Mouse (Mus musculus) embryonic facial prominence, embryonic 14.5 days (tissue): Measurements from ENCODE around the gene Tmed1. TPM values are rescaled to one million over a fixed set of nuclear protein-coding genes. Genes with fewer than 3 reads are reported as not detected.
"Not testable (repeated sequence)": the region's sequence is repeated elsewhere in the genome, so short reads cannot be mapped to it uniquely, and the experiment has no call there.

Experiments
- ATAC-seq: fragments of 200-750 bp; cut with Nextera tagmentation; 2 replicates; pipeline ENCODE4 v1.8.0; 2017; ENCODE audit warnings: low read depth, moderate number of reproducible peaks, moderate TSS enrichment
- DNase-seq: peaks from one replicate; pipeline ENCODE4 v3.0.0-alpha.2; 2015; ENCODE audit warnings: low spot score
- H3K27ac ChIP-seq: fragments of 300-500 bp; sonication (generic); replicated peaks from 2 replicates; pipeline ENCODE4 v1.5.1; 2014; ENCODE audit warnings: low read depth, mild to moderate bottlenecking, low read length, moderate library complexity
- H3K27me3 ChIP-seq: fragments of 300-500 bp; sonication (generic); replicated peaks from 2 replicates; pipeline ENCODE4 v1.6.1; 2014; ENCODE audit warnings: low read length; ENCODE audit not compliant: control insufficient read depth, insufficient read depth
- H3K36me3 ChIP-seq: fragments of 300-500 bp; sonication (generic); 2 replicates; pipeline ENCODE4 v1.6.1; 2014; ENCODE audit warnings: low read length, mixed read lengths; ENCODE audit not compliant: control insufficient read depth, insufficient read depth
- H3K4me1 ChIP-seq: fragments of 300-500 bp; sonication (generic); 2 replicates; pipeline ENCODE4 v1.6.1; 2014; ENCODE audit warnings: antibody characterized with exemption, low read length; ENCODE audit not compliant: control insufficient read depth, insufficient read depth
- H3K4me2 ChIP-seq: fragments of 300-500 bp; sonication (generic); 2 replicates; pipeline ENCODE4 v1.6.1; 2014; ENCODE audit warnings: low read depth, mild to moderate bottlenecking, low read length, moderate library complexity, mixed read lengths
- H3K4me3 ChIP-seq: fragments of 300-500 bp; sonication (generic); 2 replicates; pipeline ENCODE4 v1.5.1; 2014; ENCODE audit warnings: low read depth, mild to moderate bottlenecking, low read length
- H3K9ac ChIP-seq: fragments of 300-500 bp; sonication (generic); 2 replicates; pipeline ENCODE4 v1.6.1; 2014; ENCODE audit warnings: low read depth, mild to moderate bottlenecking, low read length, moderate library complexity, mixed read lengths
- H3K9me3 ChIP-seq: fragments of 300-500 bp; sonication (generic); 2 replicates; pipeline ENCODE4 v1.6.1; 2016; ENCODE audit warnings: low read length; ENCODE audit not compliant: control insufficient read depth
- WGBS: fragments of 180-500 bp; shearing (Covaris S2); extraction: QIAGEN DNeasy Blood & Tissue Kit; methylation state at CpG from one replicate; pipeline ENCODE4 v1.1.7; 2014; 5-methylcytosine and 5-hydroxymethylcytosine counted together
- polyA plus RNA-seq: library from polyadenylated mRNA; unstranded; fragments of >200 nt; fragmentation: Nextera tagmentation; extraction: Ambion mirVana; gene quantifications from 2 replicates; pipeline ENCODE4 v1.2.1, GENCODE M21; 2014

Gene Tmed1
- polyA plus RNA-seq, 1 experiment from 2014 or later: 103 TPM

DNA sequence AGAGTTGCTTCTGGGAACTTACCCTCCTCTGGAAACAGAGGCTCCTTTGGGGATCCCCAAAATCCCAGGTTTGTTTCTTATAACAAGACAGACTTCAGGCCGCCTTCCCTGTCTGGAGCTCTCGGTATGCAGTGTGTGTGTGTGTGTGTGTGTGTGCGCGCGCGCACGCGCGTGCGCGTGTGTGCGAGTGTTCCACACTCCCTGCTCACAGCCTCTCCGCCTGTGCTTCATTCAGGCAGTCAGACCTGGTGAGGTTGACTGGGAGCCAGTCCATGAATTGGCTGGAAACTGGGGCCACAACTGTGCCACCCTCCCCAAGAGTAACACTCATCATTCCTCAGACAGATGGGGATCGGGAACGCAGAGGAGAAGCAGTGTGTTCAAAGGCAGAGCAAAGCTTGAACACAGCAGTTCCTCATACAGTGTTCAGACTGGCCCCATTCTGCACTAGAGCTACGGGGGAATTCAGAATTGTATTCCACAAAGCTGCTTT lies 13.0 kb downstream of the Tmed1 start:
- peak overlapping the region; percentile 65 for H3K9ac ChIP-seq
- peak overlapping the region; percentile 92 for H3K27ac ChIP-seq
- H3K4me2 ChIP-seq: peak overlapping the region; percentile 66
- DNase-seq: no peak
- peaks cover 28% of the 10 kb centered on the region for H3K4me1 ChIP-seq
- H3K9me3 ChIP-seq: no peaks in the 10 kb centered on the region
- ATAC-seq: peak; percentile 8
- peaks cover 35% of the 10 kb centered on the region for H3K36me3 ChIP-seq
- WGBS: 51% methylated on average over 16 of the region's 16 CpGs
- H3K27me3 ChIP-seq: no peaks in the 10 kb centered on the region
- H3K4me3 ChIP-seq: peak overlapping the region; percentile 36

DNA sequence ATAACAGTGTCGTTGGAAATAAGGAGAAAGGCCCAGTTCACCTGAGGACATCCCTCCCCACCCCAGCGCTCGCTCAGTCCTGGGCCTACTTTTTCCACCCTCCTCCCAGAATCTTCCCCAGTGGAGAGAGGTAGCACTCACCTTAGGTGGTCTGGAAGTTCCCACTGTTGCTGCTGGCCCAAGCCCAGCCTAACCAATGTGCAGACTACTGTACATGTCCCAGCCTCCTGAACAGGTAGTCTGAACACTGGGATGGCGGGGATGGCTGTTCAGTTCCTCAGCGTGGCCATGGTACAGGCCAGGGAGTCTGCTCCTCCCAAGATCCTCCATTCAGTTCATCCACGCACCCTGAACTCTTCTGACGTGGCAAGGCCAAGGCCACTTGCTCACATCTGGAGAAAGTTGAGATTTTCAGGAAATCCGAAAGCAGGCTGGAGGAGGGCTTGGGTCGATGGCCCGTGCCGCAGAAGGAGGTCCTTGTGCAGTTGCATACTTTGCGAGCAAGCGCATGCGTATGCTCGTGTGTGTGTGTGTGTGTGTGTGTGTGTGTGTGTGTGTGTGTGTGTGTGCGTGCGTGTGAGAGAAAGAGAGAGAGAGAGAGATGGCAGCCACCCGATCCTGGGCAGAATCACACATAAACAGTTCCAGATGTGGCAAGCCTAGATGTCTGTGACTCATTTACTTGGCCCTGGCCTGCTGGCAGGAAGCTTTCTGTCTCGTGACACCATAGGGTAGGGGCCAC lies 13.6 kb downstream of the Tmed1 start:
- 38% methylated on average over 19 of the region's 19 CpGs for WGBS
- peak; percentile 90 for ATAC-seq
- H3K9me3 ChIP-seq: no peaks in the 10 kb centered on the region
- H3K4me1 ChIP-seq: peaks cover 28% of the 10 kb centered on the region
- DNase-seq: peak; percentile 96
- H3K4me2 ChIP-seq: peak overlapping the region; percentile 66
- H3K27ac ChIP-seq: peak overlapping the region; percentile 92
- H3K9ac ChIP-seq: peak overlapping the region; percentile 65
- H3K27me3 ChIP-seq: no peaks in the 10 kb centered on the region
- H3K36me3 ChIP-seq: peaks cover 41% of the 10 kb centered on the region
- peak overlapping the region; percentile 36 for H3K4me3 ChIP-seq

DNA sequence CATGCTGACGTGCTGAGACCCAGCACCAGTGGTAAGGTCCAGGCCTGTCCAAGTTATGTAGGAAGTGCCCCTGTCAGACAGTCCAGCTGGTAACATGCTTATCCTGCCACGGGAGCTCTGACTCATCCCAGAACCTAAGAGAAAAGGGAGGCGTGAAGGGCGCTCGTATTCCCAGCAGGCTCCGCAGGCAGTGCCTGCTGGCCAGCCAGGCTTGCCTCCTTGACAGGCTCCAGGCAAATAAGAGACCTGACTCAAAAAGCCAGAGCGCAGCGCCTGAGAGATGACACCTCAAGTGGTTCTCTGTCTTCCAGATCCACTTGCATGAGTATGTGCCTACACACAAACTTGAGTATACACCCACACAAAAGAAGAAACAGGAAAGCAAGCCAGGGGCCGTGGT lies 15.3 kb downstream of the Tmed1 start:
- ATAC-seq (no peak), DNase-seq (no peak)
- Histone ChIP-seq H3K27ac (no peak overlapping the region), H3K4me1 (peaks cover 28% of the 10 kb centered on the region), H3K4me2 (peak overlapping the region; percentile 66), H3K27me3 (no peaks in the 10 kb centered on the region), H3K9me3 (no peaks in the 10 kb centered on the region), H3K9ac (0 out of 2 replicates have a peak overlapping the region, but pooled peaks have one; percentile 40), H3K36me3 (peaks cover 46% of the 10 kb centered on the region), H3K4me3 (0 out of 2 replicates have a peak overlapping the region, but pooled peaks have one; percentile 36)
- WGBS: 69% methylated on average over 9 of the region's 9 CpGs

DNA sequence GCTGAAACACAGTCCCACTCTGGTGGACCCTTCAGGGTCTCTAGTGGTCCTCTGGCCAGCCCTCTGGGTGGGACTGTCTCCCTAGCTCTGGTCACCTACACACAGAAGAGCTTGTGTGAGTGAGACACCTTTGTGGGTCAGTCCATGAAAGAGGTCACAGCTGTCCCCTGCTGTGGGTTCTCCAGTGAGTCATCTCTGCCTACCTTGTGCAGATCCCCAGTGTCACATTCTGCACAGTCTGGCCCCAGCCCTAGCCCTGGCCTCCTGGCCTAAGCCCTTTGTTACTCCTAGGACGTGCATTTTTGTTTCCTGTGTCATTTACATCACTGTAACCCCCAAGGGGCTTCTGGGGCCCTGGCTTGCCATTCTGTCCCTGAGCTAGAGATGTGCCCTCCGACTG lies 16.1 kb downstream of the Tmed1 start:
- Histone ChIP-seq H3K4me3 (no peak overlapping the region), H3K9me3 (no peaks in the 10 kb centered on the region), H3K36me3 (peaks cover 46% of the 10 kb centered on the region), H3K27me3 (no peaks in the 10 kb centered on the region), H3K27ac (no peak overlapping the region), H3K4me2 (no peak overlapping the region), H3K9ac (peak overlapping the region; percentile 23; the same call in 1 of the 2 replicates), H3K4me1 (peaks cover 28% of the 10 kb centered on the region)
- DNase-seq: no peak
- WGBS: 56% methylated on average over 2 of the region's 2 CpGs
- no peak for ATAC-seq

DNA sequence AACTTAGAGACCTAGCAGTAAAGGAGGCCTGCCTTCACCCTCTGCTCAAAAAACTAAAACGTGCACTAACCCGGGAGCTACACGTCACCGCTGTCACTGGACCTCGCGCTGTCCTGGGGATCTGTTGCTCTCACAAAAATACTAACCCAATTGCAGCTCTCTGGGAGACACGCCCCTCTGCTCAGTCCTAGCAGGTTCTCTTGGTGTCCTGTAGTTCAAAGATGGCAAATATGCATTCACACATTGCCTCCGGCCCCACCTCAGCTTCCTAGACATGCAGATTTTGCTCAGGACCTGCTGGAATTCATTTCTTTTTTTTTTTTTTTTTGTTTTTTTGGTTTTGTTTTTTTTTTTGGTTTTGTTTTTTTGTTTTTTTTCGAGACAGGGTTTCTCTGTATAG lies 19.4 kb downstream of the Tmed1 start:
- H3K36me3 ChIP-seq: peaks cover 63% of the 10 kb centered on the region
- H3K9me3 ChIP-seq: no peaks in the 10 kb centered on the region
- H3K4me1 ChIP-seq: peaks cover 18% of the 10 kb centered on the region
- no peak overlapping the region for H3K9ac ChIP-seq
- ATAC-seq (no peak), DNase-seq (no peak)
- WGBS: 91% methylated on average over 9 of the region's 9 CpGs
- no peak overlapping the region for H3K27ac ChIP-seq
- H3K27me3 ChIP-seq: no peaks in the 10 kb centered on the region
- no peak overlapping the region for H3K4me2 ChIP-seq
- no peak overlapping the region for H3K4me3 ChIP-seq

GRCm38 (mm10) chr9:21488246-21488645 lies 21.8 kb downstream of the Tmed1 start:
- not testable (repeated sequence) for H3K27me3 ChIP-seq, DNase-seq, H3K4me1 ChIP-seq, H3K9me3 ChIP-seq, H3K27ac ChIP-seq, H3K4me3 ChIP-seq, H3K4me2 ChIP-seq, H3K9ac ChIP-seq, ATAC-seq
- peaks cover 68% of the 10 kb centered on the region for H3K36me3 ChIP-seq
- 76% methylated on average over 1 of the region's 2 CpGs for WGBS

GRCm38 (mm10) chr9:21484065-21484464 lies 26.0 kb downstream of the Tmed1 start:
- H3K9ac ChIP-seq: no peak overlapping the region
- H3K9me3 ChIP-seq: no peaks in the 10 kb centered on the region
- H3K36me3 ChIP-seq: peaks cover 78% of the 10 kb centered on the region
- no peak overlapping the region for H3K4me2 ChIP-seq
- no peak overlapping the region for H3K27ac ChIP-seq
- H3K4me3 ChIP-seq: no peak overlapping the region
- 79% methylated on average over 4 of the region's 4 CpGs for WGBS
- DNase-seq: no peak
- no peaks in the 10 kb centered on the region for H3K27me3 ChIP-seq
- no peak for ATAC-seq
- H3K4me1 ChIP-seq: no peaks in the 10 kb centered on the region

- no peaks in the 10 kb centered on the region for H3K27me3 ChIP-seq
- no peak overlapping the region for H3K4me3 ChIP-seq
- no peak overlapping the region for H3K9ac ChIP-seq
- DNase-seq: no peak
- peaks cover 92% of the 10 kb centered on the region for H3K36me3 ChIP-seq
- H3K9me3 ChIP-seq: no peaks in the 10 kb centered on the region
- WGBS: 97% methylated on average over 6 of the region's 6 CpGs
- no peak overlapping the region for H3K4me2 ChIP-seq
- no peak for ATAC-seq
- no peaks in the 10 kb centered on the region for H3K4me1 ChIP-seq
- no peak overlapping the region for H3K27ac ChIP-seq
These were observed 32.3 kb downstream of the Tmed1 start for GRCm38 (mm10) chr9:21477707-21478106.

DNA sequence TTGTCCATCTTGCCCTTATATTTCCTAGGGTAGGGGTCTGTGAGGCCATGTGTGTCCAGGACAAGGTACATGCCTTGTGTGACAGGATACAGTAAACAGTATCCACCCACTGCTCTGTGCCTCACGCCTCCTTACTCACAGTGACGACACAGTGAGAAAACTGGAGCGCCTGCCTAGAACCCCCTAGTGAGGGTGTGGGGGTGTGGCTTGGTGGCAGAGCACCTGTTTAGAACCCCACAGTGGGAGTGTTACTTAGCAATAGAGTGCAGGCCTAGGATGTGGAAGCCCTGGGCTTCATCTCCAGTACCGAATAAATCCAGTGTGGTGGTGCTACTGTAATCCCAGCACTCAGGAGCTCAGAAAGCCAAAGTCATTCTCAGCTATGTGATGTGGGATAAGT lies 37.1 kb downstream of the Tmed1 start:
- Histone ChIP-seq H3K4me3 (no peak overlapping the region), H3K4me2 (no peak overlapping the region), H3K36me3 (peaks cover 94% of the 10 kb centered on the region), H3K9me3 (no peaks in the 10 kb centered on the region), H3K27ac (no peak overlapping the region), H3K9ac (no peak overlapping the region), H3K4me1 (no peaks in the 10 kb centered on the region), H3K27me3 (no peaks in the 10 kb centered on the region)
- WGBS: 83% methylated on average over 4 of the region's 4 CpGs
- no peak for ATAC-seq
- no peak for DNase-seq
